Mouse (Mus musculus): ENCODE measurements around the gene Rgs14.

DNA sequence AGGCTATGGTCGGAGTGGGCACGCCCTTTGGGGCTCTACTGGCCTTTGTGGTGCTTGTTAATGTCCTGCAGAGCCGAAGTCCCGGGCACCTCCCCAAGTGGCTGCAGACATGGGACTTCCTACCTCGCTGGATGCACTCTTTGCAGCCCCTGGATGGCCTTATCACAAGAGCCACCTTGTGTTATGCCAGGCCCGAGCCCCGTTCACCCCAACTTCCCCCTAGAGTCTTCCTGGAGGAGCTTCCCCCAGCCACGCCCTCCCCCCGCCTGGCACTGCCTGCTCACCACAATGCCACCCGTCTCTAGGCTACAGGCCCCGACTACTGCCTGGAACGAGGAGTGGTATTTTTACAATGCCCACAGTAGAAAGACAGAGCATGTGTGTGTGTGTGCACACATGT is 43.8 kb downstream of the Rgs14 start:
- no peak for TF ChIP-seq POLR2A (IDR thresholded peaks at IDR 0.05; ENCODE audit: extremely low read depth, insufficient read depth, low read length)
- TF ChIP-seq CTCF (IDR thresholded peaks at IDR 0.05; ENCODE audit: low read depth, low read length): no peak

Measured in liver, adult 2 months (tissue).